22 mouse cellular contexts compared by ENCODE assay signal in the genomic region with DNA sequence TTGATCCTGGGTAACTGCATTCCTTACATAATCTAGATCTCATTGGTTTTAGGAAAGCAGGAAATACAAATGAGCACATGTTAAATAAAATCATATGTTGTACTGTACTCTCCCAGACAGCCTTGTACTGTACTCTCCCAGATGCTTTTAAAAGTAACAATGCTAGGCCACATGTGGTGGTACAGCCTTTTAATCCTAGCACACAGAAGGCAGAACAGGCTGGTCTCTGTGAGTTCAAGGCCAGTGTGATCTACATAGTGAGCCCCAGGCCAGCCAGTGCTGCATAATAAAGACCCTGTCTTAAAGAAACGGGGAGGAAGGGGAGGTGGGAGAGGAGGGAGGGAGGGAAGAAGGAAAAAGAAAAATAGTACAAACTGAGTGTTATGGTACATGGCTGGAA.
DNase-seq lines count a peak whose midpoint lies in the region; ATAC-seq lines count a peak whose summit lies in the region.
"Had no signal": no experiment of that assay in that cellular context is flagged by ENCODE, and none has a peak within 500 bp of the region (broad histone marks: within the 10 kb centered on the region; RNA-seq: fewer than 3 reads in every experiment).

No protein-coding gene starts in this region.

- DNase-seq in embryonic facial prominence, embryonic 14.5 days (ENCODE audit: low spot score): no peak
- DNase-seq in embryonic facial prominence, embryonic 10.5 days (ENCODE audit: low spot score): no peak
- no peak for DNase-seq in neural tube, embryonic 10.5 days (ENCODE audit: extremely low spot score, low spot score)
- peak; percentile 9 for DNase-seq in forelimb bud, embryonic 11.5 days (ENCODE audit: low read depth, low spot score)
- no peak for DNase-seq in kidney, adult 11 months
- DNase-seq: cerebellum, adult 18-20 months; cerebellum, adult 9-10 months; cerebellum, postnatal 14 days; gastrocnemius, postnatal 10 days; gastrocnemius, postnatal 36 days; heart, adult 2 months; heart, postnatal 14 days; heart, postnatal 4 days had no signal

- H3K27me3 ChIP-seq in embryonic facial prominence, embryonic 14.5 days (replicated peaks; ENCODE audit: control insufficient read depth, insufficient read depth, low read length): no peaks in the 10 kb centered on the region
- no peaks in the 10 kb centered on the region for H3K27me3 ChIP-seq in embryonic facial prominence, embryonic 10.5 days (replicated peaks; ENCODE audit: low read depth, poor library complexity, severe bottlenecking)
- no peaks in the 10 kb centered on the region for H3K27me3 ChIP-seq in neural tube, embryonic 15.5 days (replicated peaks)
- H3K27me3 ChIP-seq in hindbrain, embryonic 13.5 days: no peaks in the 10 kb centered on the region
- H3K27me3 ChIP-seq: embryonic facial prominence, embryonic 12.5 days; forebrain, embryonic 12.5 days; forebrain, embryonic 15.5 days; hindbrain, embryonic 15.5 days had no signal

- H3K4me1 ChIP-seq in embryonic facial prominence, embryonic 14.5 days (ENCODE audit: control insufficient read depth, insufficient read depth, low read length): 0 out of 2 replicates have a peak, but pooled peaks cover 3% of the 10 kb centered on the region
- no peaks in the 10 kb centered on the region for H3K4me1 ChIP-seq in embryonic facial prominence, embryonic 10.5 days
- H3K4me1 ChIP-seq in neural tube, embryonic 15.5 days: peaks cover 7% of the 10 kb centered on the region; the same call in 1 of the 2 replicates
- no peaks in the 10 kb centered on the region for H3K4me1 ChIP-seq in hindbrain, embryonic 13.5 days (replicated peaks)
- H3K4me1 ChIP-seq: forebrain, embryonic 12.5 days; forebrain, embryonic 15.5 days; heart, embryonic 10.5 days; heart, embryonic 13.5 days; hindbrain, embryonic 15.5 days had no signal

- no peak overlapping the region; the same call in 1 of the 2 replicates for H3K27ac ChIP-seq in embryonic facial prominence, embryonic 14.5 days (replicated peaks; ENCODE audit: low read depth, low read length)
- H3K27ac ChIP-seq in embryonic facial prominence, embryonic 10.5 days (replicated peaks): no peak overlapping the region
- H3K27ac ChIP-seq in neural tube, embryonic 15.5 days (replicated peaks): 0 out of 2 replicates have a peak overlapping the region, but pooled peaks have one; percentile 18
- no peak overlapping the region for H3K27ac ChIP-seq in hindbrain, embryonic 13.5 days
- H3K27ac ChIP-seq: embryonic facial prominence, embryonic 12.5 days; forebrain, embryonic 12.5 days; forebrain, embryonic 15.5 days; heart, adult 2 months; heart, embryonic 10.5 days; heart, embryonic 13.5 days; hindbrain, embryonic 15.5 days had no signal

- H3K4me3 ChIP-seq in embryonic facial prominence, embryonic 14.5 days (ENCODE audit: low read depth, low read length): no peak overlapping the region
- no peak overlapping the region for H3K4me3 ChIP-seq in embryonic facial prominence, embryonic 10.5 days
- no peak overlapping the region for H3K4me3 ChIP-seq in neural tube, embryonic 15.5 days (replicated peaks)
- no peak overlapping the region for H3K4me3 ChIP-seq in hindbrain, embryonic 13.5 days
- H3K4me3 ChIP-seq: embryonic facial prominence, embryonic 12.5 days; erythroblast, embryonic 14.5 days; forebrain, embryonic 12.5 days; forebrain, embryonic 15.5 days; heart, adult 2 months; heart, embryonic 10.5 days; heart, embryonic 13.5 days; hindbrain, embryonic 15.5 days had no signal

- H3K9me3 ChIP-seq in embryonic facial prominence, embryonic 14.5 days (ENCODE audit: control insufficient read depth, low read length): no peaks in the 10 kb centered on the region
- H3K9me3 ChIP-seq in embryonic facial prominence, embryonic 10.5 days: peaks cover 8% of the 10 kb centered on the region; the same call in 1 of the 2 replicates
- no peaks in the 10 kb centered on the region for H3K9me3 ChIP-seq in neural tube, embryonic 15.5 days (replicated peaks)
- no peaks in the 10 kb centered on the region for H3K9me3 ChIP-seq in hindbrain, embryonic 13.5 days
- H3K9me3 ChIP-seq: embryonic facial prominence, embryonic 12.5 days; forebrain, embryonic 12.5 days; forebrain, embryonic 15.5 days; heart, embryonic 10.5 days; heart, embryonic 13.5 days; hindbrain, embryonic 15.5 days had no signal

- H3K9ac ChIP-seq in embryonic facial prominence, embryonic 14.5 days (ENCODE audit: low read depth, low read length): no peak overlapping the region
- H3K9ac ChIP-seq in neural tube, embryonic 15.5 days (replicated peaks): no peak overlapping the region
- H3K9ac ChIP-seq in hindbrain, embryonic 13.5 days: no peak overlapping the region
- H3K9ac ChIP-seq: embryonic facial prominence, embryonic 12.5 days; forebrain, embryonic 12.5 days; forebrain, embryonic 15.5 days; heart, embryonic 13.5 days; hindbrain, embryonic 15.5 days had no signal

- no peaks in the 10 kb centered on the region for H3K36me3 ChIP-seq in embryonic facial prominence, embryonic 14.5 days (ENCODE audit: control insufficient read depth, insufficient read depth, low read length)
- H3K36me3 ChIP-seq in embryonic facial prominence, embryonic 10.5 days (replicated peaks): no peaks in the 10 kb centered on the region
- H3K36me3 ChIP-seq in neural tube, embryonic 15.5 days: no peaks in the 10 kb centered on the region
- no peaks in the 10 kb centered on the region for H3K36me3 ChIP-seq in hindbrain, embryonic 13.5 days
- H3K36me3 ChIP-seq: embryonic facial prominence, embryonic 12.5 days; forebrain, embryonic 12.5 days; forebrain, embryonic 15.5 days; hindbrain, embryonic 15.5 days had no signal

- H3K4me2 ChIP-seq in embryonic facial prominence, embryonic 14.5 days (ENCODE audit: low read depth, low read length): no peak overlapping the region
- H3K4me2 ChIP-seq in neural tube, embryonic 15.5 days: no peak overlapping the region
- H3K4me2 ChIP-seq in hindbrain, embryonic 13.5 days: no peak overlapping the region
- H3K4me2 ChIP-seq: embryonic facial prominence, embryonic 12.5 days; forebrain, embryonic 12.5 days; forebrain, embryonic 15.5 days; heart, embryonic 13.5 days; hindbrain, embryonic 15.5 days had no signal

- WGBS in embryonic facial prominence, embryonic 14.5 days: 20% methylated on average over 1 of the region's 1 CpGs
- 38% methylated on average over 1 of the region's 1 CpGs for WGBS in embryonic facial prominence, embryonic 10.5 days
- 20% methylated on average over 1 of the region's 1 CpGs for WGBS in neural tube, embryonic 15.5 days
- 21% methylated on average over 1 of the region's 1 CpGs for WGBS in hindbrain, embryonic 13.5 days

- 0 out of 2 replicates have a peak, but pooled peaks have one; percentile 12 for ATAC-seq in embryonic facial prominence, embryonic 14.5 days (ENCODE audit: low read depth)
- no peak for ATAC-seq in neural tube, embryonic 15.5 days (ENCODE audit: low FRiP score)
- ATAC-seq in hindbrain, embryonic 13.5 days (ENCODE audit: low FRiP score): no peak
- ATAC-seq: forebrain, embryonic 15.5 days had no signal
